Mouse (Mus musculus): Measurements from ENCODE around the gene Cyp2d40. TPM values are rescaled to one million over a fixed set of nuclear protein-coding genes. Genes with fewer than 3 reads are reported as not detected.
A peak's percentile ranks its signal among the peaks of the same experiment; 100 is the strongest.

Gene Cyp2d40
- not detected in 2 replicates for polyA plus RNA-seq (2015; fragmentation: Nextera tagmentation; extraction: Ambion mirVana)

DNA sequence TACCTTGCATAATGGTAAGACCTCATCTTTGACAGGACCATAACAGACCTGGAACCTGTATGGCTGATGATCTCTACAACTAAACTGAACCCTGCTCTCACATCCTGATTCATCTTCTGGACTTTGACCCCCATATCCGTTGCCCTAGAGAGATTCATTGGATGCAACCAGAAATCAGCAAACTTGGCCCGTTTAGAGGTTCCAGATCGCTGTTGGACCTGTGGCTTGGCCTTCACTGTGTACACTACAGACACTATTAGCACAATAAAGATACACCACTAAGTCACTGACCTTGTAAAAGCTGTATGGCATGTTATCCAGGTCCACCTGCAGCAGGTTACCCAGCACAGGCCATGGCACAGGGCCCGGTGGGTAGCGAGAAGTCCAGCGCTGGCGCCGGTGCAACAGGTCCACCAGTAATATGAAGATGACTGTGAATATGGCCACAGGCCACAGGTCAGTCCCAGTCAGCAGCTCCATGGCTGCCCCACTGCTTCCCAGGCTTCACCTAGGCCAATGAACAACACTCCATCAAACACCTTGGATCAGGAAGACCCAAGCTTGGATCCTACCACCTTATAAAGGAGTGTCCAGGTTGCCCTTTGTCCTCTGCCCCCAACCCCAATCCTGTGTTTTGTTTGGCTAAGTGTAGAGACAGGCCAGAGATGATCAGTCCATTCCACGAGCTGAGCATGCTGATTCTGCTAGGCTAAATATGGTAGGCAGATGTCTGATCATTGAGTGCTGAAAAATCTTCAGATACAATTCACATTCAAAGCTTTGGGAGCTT lies at the start of gene Cyp2d40:
Gene Cyp2d40 (minus strand): TSS at position 553 of the 790 bp plus-strand sequence.
- Histone ChIP-seq H3K27me3 (replicated peaks; ENCODE audit: control insufficient read depth, insufficient read depth, low read length) (no peaks in the 10 kb centered on the region), H3K36me3 (ENCODE audit: control insufficient read depth, insufficient read depth) (no peaks in the 10 kb centered on the region), H3K9ac (replicated peaks; ENCODE audit: low read depth, low read length) (no peak within 1 kb of the TSS), H3K9me3 (ENCODE audit: control insufficient read depth, low read length) (no peaks in the 10 kb centered on the region), H3K4me1 (replicated peaks; ENCODE audit: control insufficient read depth, insufficient read depth, low read length) (no peaks in the 10 kb centered on the region), H3K4me3 (replicated peaks; ENCODE audit: low read length) (no peak within 1 kb of the TSS), H3K27ac (ENCODE audit: low read length) (no peak within 1 kb of the TSS), H3K4me2 (ENCODE audit: low read length) (no peak within 1 kb of the TSS)
- ATAC-seq, result no peak
- 91% methylated on average over 9 of the region's 9 CpGs for WGBS

DNA sequence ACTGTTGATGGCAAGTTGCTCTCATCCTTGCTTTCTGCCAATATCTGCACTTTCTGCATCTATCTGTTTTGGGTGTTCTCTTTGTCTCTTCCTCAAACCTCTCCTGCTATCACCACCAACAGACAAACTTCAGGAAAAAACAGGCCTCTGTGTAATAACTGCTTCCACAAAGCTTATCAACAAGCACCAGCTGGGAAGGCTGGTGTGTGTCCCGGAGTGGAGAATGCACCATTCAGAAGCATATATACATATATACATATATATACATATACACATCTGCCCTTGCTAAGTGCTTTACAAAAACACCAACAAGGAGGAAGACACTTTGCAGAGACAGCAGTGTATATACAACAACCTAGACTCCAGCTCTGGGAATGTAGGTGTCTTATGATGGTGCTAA lies 46.6 kb upstream of the Cyp2d40 start:
- ATAC-seq, result no peak
- WGBS, result 91% methylated on average over 1 of the region's 1 CpGs

DNA sequence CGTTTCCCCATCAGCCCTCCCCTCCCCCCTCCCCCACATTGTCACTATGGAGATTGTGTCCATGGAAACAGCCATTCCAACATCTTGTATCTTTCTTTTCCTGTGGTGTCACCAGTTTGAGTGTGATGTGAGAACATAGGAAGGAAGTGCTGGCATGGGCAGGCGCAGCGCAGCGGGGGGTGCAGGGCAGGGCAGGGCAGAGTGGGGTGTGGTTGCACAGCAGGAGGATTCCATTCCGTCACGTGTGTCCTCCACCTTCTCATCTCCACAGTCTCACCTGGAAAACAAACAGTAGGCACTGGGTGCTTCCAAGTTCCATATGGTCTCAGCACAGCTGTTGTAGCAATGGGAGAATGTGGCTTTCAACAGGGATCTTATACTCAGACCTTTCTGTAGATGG lies 45.5 kb upstream of the Cyp2d40 start:
- Histone ChIP-seq H3K27ac (ENCODE audit: low read length) (no peak overlapping the region), H3K4me2 (ENCODE audit: low read length) (no peak overlapping the region), H3K4me3 (replicated peaks; ENCODE audit: low read length) (no peak overlapping the region), H3K9me3 (ENCODE audit: control insufficient read depth, low read length) (no peaks in the 10 kb centered on the region), H3K9ac (replicated peaks; ENCODE audit: low read depth, low read length) (no peak overlapping the region), H3K4me1 (replicated peaks; ENCODE audit: control insufficient read depth, insufficient read depth, low read length) (peaks cover 15% of the 10 kb centered on the region), H3K36me3 (ENCODE audit: control insufficient read depth, insufficient read depth) (peaks cover 4% of the 10 kb centered on the region), H3K27me3 (replicated peaks; ENCODE audit: control insufficient read depth, insufficient read depth, low read length) (no peaks in the 10 kb centered on the region)
- 54% methylated on average over 6 of the region's 6 CpGs for WGBS
- ATAC-seq, result peak; percentile 21; the same call in 1 of the 2 replicates

More for the DNA sequence above, 46.6 kb upstream of the Cyp2d40 start:
- Histone ChIP-seq H3K27me3 (replicated peaks; ENCODE audit: control insufficient read depth, insufficient read depth, low read length) (no peaks in the 10 kb centered on the region), H3K9ac (replicated peaks; ENCODE audit: low read depth, low read length) (no peak overlapping the region), H3K9me3 (ENCODE audit: control insufficient read depth, low read length) (no peaks in the 10 kb centered on the region), H3K4me2 (ENCODE audit: low read length) (no peak overlapping the region), H3K4me3 (replicated peaks; ENCODE audit: low read length) (no peak overlapping the region), H3K27ac (ENCODE audit: low read length) (no peak overlapping the region), H3K4me1 (replicated peaks; ENCODE audit: control insufficient read depth, insufficient read depth, low read length) (peaks cover 8% of the 10 kb centered on the region), H3K36me3 (ENCODE audit: control insufficient read depth, insufficient read depth) (peaks cover 6% of the 10 kb centered on the region)

DNA sequence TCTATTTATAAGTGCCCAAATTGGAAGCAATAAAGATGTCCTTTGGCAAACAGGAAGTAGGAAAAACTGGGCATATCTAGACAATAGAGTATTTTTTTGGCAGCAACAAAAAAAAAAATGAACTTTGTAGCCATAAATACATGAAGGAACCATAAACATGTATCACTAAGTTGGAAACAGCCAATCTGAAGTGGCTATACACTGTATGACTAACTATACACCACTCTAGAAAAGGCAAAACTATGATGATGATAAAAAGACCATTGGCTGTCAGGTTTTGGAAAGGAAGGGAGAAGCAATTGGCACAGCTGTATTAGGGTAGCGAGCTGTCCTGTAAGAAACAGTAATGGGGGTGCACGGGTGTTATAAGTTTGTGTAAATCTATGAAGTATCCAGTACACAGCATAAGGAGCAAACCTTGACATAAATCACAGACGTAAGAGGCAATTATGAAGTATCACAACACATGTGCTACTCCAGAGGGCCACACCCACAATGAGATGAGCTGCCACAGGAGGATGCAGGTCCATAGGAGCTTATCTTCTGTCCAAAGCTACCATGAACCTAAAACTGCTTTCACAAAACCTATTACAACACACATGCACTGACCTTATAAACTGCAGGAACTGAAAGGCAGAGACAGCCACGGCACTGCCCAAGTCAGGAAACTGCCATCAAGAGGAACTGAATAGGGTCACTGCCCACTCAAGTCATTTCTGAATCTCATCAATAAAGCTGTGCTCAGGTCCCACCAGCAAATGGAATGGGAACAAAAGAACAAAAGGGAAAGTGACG lies 43.2 kb upstream of the Cyp2d40 start:
- Histone ChIP-seq H3K4me1 (replicated peaks; ENCODE audit: control insufficient read depth, insufficient read depth, low read length) (peaks cover 16% of the 10 kb centered on the region), H3K27me3 (replicated peaks; ENCODE audit: control insufficient read depth, insufficient read depth, low read length) (no peaks in the 10 kb centered on the region), H3K9me3 (ENCODE audit: control insufficient read depth, low read length) (no peaks in the 10 kb centered on the region), H3K4me3 (replicated peaks; ENCODE audit: low read length) (no peak overlapping the region), H3K36me3 (ENCODE audit: control insufficient read depth, insufficient read depth) (peaks cover 4% of the 10 kb centered on the region), H3K9ac (replicated peaks; ENCODE audit: low read depth, low read length) (no peak overlapping the region), H3K27ac (ENCODE audit: low read length) (no peak overlapping the region), H3K4me2 (ENCODE audit: low read length) (no peak overlapping the region)
- 80% methylated on average over 5 of the region's 5 CpGs for WGBS
- ATAC-seq, result no peak

DNA sequence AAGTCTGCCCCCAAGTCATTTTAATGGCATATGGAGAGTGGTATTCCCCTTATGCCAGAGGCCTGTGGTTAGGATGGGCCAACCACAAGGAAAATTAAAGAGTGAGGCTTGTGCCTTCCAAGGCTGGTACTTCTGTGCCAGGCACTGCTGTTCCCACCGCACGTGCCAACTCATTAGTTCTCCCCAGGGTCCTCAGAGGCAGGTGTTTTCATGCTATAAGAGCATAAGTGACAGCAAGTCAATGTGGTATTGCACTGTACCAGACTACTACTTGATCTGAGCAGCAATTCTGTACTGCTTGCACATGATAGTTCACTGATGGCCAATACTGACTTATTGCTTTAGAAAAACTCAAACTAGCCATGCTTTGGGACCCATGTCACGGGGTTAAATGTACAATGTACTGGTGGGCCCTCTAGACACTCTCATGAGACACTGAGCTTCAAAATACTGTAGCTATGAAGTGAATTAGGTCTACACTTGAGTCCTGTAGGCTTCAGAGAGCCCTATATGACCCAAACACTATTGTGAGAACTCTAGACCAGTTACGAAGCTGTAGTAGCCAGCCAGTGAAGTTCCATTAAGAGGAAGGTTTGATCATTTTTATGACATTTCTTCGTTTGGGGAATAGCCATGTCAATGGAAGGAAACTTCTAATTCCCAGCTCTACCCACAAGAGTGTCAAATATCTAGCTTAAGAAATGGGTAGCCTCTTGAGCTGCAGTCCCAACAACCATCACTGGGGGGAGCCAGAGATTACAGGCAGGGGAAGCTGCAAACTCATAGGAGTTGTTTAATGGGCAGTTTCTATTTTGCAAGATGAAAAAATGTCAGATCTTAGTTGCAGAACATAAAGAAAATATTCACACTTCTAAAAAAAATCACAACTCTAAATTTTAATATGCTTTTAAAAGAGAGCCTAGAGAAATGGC lies 41.0 kb upstream of the Cyp2d40 start:
- no peak overlapping the region for H3K4me3 ChIP-seq (replicated peaks; ENCODE audit: low read length)
- peak; percentile 51 for ATAC-seq
- H3K27ac ChIP-seq (ENCODE audit: low read length), result no peak overlapping the region
- peaks cover 14% of the 10 kb centered on the region for H3K4me1 ChIP-seq (replicated peaks; ENCODE audit: control insufficient read depth, insufficient read depth, low read length)
- 65% methylated on average over 5 of the region's 5 CpGs for WGBS
- H3K4me2 ChIP-seq (ENCODE audit: low read length), result no peak overlapping the region
- no peaks in the 10 kb centered on the region for H3K27me3 ChIP-seq (replicated peaks; ENCODE audit: control insufficient read depth, insufficient read depth, low read length)
- no peak overlapping the region for H3K9ac ChIP-seq (replicated peaks; ENCODE audit: low read depth, low read length)
- H3K36me3 ChIP-seq (ENCODE audit: control insufficient read depth, insufficient read depth), result no peaks in the 10 kb centered on the region
- no peaks in the 10 kb centered on the region for H3K9me3 ChIP-seq (ENCODE audit: control insufficient read depth, low read length)

DNA sequence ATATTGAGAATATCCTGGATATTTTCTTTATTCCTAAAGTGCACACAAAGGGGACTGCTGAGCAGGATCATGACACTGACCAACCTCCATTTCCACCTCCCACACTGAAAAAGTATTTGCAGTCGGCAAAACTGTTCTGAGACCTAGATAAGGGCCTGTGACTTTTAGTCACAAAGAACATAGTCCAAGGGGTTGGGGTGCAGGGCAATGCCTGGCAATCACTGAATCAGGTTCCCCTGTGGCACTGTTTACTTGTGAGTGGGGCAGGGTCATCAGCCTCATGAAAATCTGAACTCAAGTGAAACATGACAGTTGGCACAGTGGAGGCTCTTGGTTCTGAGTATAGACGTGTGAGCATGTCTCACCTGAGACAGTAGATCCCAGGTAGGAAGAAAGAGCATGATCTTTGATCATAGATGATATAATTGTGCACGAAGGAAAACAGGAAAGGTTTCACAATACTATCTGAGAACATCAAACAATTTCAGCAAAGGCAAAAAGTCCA lies 32.0 kb upstream of the Cyp2d40 start:
- no peak for ATAC-seq
- no peak overlapping the region for H3K9ac ChIP-seq (replicated peaks; ENCODE audit: low read depth, low read length)
- H3K36me3 ChIP-seq (ENCODE audit: control insufficient read depth, insufficient read depth), result no peaks in the 10 kb centered on the region
- H3K27ac ChIP-seq (ENCODE audit: low read length), result no peak overlapping the region
- H3K4me2 ChIP-seq (ENCODE audit: low read length), result no peak overlapping the region
- no peaks in the 10 kb centered on the region for H3K27me3 ChIP-seq (replicated peaks; ENCODE audit: control insufficient read depth, insufficient read depth, low read length)
- H3K9me3 ChIP-seq (ENCODE audit: control insufficient read depth, low read length), result no peaks in the 10 kb centered on the region
- H3K4me1 ChIP-seq (replicated peaks; ENCODE audit: control insufficient read depth, insufficient read depth, low read length), result no peaks in the 10 kb centered on the region
- 82% methylated on average over 3 of the region's 3 CpGs for WGBS
- no peak overlapping the region for H3K4me3 ChIP-seq (replicated peaks; ENCODE audit: low read length)

DNA sequence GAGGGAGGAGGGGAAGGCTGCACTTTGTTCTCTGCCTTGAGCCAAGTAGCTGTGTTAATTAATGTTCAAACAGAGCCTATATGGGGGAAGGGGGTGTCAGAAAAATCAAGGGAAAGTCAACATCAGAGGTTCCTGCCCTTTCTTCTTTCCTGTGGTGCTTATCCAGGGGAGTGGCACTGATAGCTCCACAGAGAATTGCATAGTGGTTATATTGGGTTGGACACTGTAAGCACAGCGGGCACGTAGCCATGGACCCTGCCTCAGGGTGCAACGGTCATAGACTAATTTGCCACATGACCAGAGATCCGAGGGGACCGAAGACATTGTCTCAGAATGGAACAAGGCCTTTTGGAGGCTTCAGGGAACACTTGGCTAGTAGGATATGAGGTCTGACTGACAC lies 30.3 kb upstream of the Cyp2d40 start, which contains the start of gene Cyp2d26:
Gene Cyp2d26 (minus strand): TSS at position 18 of the 400 bp plus-strand sequence.
- H3K27ac ChIP-seq (ENCODE audit: low read length), result no peak within 1 kb of the TSS
- H3K27me3 ChIP-seq (replicated peaks; ENCODE audit: control insufficient read depth, insufficient read depth, low read length), result no peaks in the 10 kb centered on the region
- no peak within 1 kb of the TSS for H3K9ac ChIP-seq (replicated peaks; ENCODE audit: low read depth, low read length)
- H3K9me3 ChIP-seq (ENCODE audit: control insufficient read depth, low read length), result no peaks in the 10 kb centered on the region
- H3K36me3 ChIP-seq (ENCODE audit: control insufficient read depth, insufficient read depth), result no peaks in the 10 kb centered on the region
- WGBS, result 90% methylated on average over 5 of the region's 5 CpGs
- no peak within 1 kb of the TSS for H3K4me3 ChIP-seq (replicated peaks; ENCODE audit: low read length)
- no peak for ATAC-seq
- no peak within 1 kb of the TSS for H3K4me2 ChIP-seq (ENCODE audit: low read length)
- H3K4me1 ChIP-seq (replicated peaks; ENCODE audit: control insufficient read depth, insufficient read depth, low read length), result no peaks in the 10 kb centered on the region

DNA sequence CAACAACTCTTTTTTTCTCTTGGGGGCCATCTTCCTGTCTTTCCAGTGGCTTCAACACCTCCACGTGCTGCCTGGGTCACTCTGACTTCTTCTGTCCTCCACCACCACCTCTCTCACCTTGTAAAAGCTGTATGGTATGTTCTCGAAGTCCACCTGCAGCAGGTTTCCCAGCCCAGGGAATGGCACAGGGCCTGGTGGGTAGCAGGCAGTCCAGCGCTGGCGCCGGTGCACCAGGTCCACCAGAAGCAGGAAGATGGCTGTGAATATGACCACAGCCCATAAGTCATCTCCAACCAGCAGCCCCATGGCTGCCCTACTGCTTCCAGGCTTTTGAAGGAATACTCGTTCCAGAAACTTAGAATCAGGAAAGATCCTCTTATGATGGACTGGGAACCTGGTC lies 29.9 kb upstream of the Cyp2d40 start:
- no peaks in the 10 kb centered on the region for H3K4me1 ChIP-seq (replicated peaks; ENCODE audit: control insufficient read depth, insufficient read depth, low read length)
- no peak overlapping the region for H3K4me3 ChIP-seq (replicated peaks; ENCODE audit: low read length)
- 89% methylated on average over 6 of the region's 6 CpGs for WGBS
- no peak for ATAC-seq
- no peak overlapping the region for H3K9ac ChIP-seq (replicated peaks; ENCODE audit: low read depth, low read length)
- H3K36me3 ChIP-seq (ENCODE audit: control insufficient read depth, insufficient read depth), result no peaks in the 10 kb centered on the region
- H3K9me3 ChIP-seq (ENCODE audit: control insufficient read depth, low read length), result no peaks in the 10 kb centered on the region
- no peaks in the 10 kb centered on the region for H3K27me3 ChIP-seq (replicated peaks; ENCODE audit: control insufficient read depth, insufficient read depth, low read length)
- no peak overlapping the region for H3K4me2 ChIP-seq (ENCODE audit: low read length)
- H3K27ac ChIP-seq (ENCODE audit: low read length), result no peak overlapping the region
